Mouse (Mus musculus) MEL (cell line): Measurements from ENCODE around the gene Hmgcr.

Experiments used
- CTCF ChIP-seq, 3 experiments: IDR thresholded peaks in 2 of 3; conservative IDR thresholded peaks in 1 of 3; 2 replicates each; pipeline ENCODE4 v1.5.1; 2011 to 2012; ENCODE audit warnings: low read length in 3 of 3, low read depth in 2 of 3, mild to moderate bottlenecking in 2 of 3, improper control_type of control experiment in 1 of 3, inconsistent platforms in 1 of 3, mixed read lengths in 1 of 3, moderate library complexity in 1 of 3; ENCODE audit not compliant: control insufficient read depth in 1 of 3, insufficient read depth in 1 of 3, poor library complexity in 1 of 3, severe bottlenecking in 1 of 3
- JUND ChIP-seq: IDR thresholded peaks from 2 replicates; pipeline ENCODE4 v1.6.1; 2011; ENCODE audit warnings: low read depth, mild to moderate bottlenecking, improper control_type of control experiment, low read length
- POLR2A ChIP-seq, 2 experiments: IDR thresholded peaks; 2 replicates each; pipeline ENCODE4 v1.6.1; 2011 to 2012; ENCODE audit warnings: low read length in 2 of 2, mild to moderate bottlenecking in 2 of 2, control low read depth in 1 of 2, improper control_type of control experiment in 1 of 2, low read depth in 1 of 2, moderate library complexity in 1 of 2; ENCODE audit not compliant: control insufficient read depth in 1 of 2, insufficient read depth in 1 of 2, poor library complexity in 1 of 2
- RCOR1 ChIP-seq: IDR thresholded peaks from 2 replicates; pipeline ENCODE4 v1.6.1; 2012; ENCODE audit warnings: low read depth, mild to moderate bottlenecking, inconsistent platforms, low read length, improper control_type of control experiment

GRCm38 (mm10) chr13:96709269-96710233 is 38.8 kb upstream of the Hmgcr start:
- no peak for TF ChIP-seq JUND
- TF ChIP-seq POLR2A (IDR thresholded peaks at IDR 0.05; ENCODE audit: control insufficient read depth in 1 of 2, insufficient read depth in 1 of 2, low read depth in 1 of 2, low read length in 2 of 2, poor library complexity in 1 of 2), result no peak
- no peak for TF ChIP-seq RCOR1
- no peak for TF ChIP-seq CTCF (IDR thresholded peaks at IDR 0.05 in 2 of 3, conservative IDR thresholded peaks at IDR 0.05 in 1 of 3; ENCODE audit: control insufficient read depth in 1 of 3, insufficient read depth in 1 of 3, low read depth in 2 of 3, low read length in 3 of 3, poor library complexity in 1 of 3, severe bottlenecking in 1 of 3)
